Comparison of ENCODE assay signal across 8 mouse cellular contexts in genomic region chr3:84155146-84155545, GRCm38 (mm10). TPM values are rescaled to one million over a fixed set of nuclear protein-coding genes. Genes with fewer than 3 reads are reported as not detected.
DNase-seq lines count a peak whose midpoint lies in the region; ATAC-seq and TF ChIP-seq lines count a peak whose summit lies in the region.

No protein-coding gene starts in this region.

- H3K9ac ChIP-seq in CH12.LX (ENCODE audit: insufficient read depth, low read depth): peak overlapping the region; percentile 86
- peak overlapping the region; percentile 66 for H3K9ac ChIP-seq in forebrain, embryonic 12.5 days
- H3K9ac ChIP-seq in liver, embryonic 14.5 days (replicated peaks): peak overlapping the region; percentile 84

- peak overlapping the region; percentile 92 for H3K27ac ChIP-seq in heart, embryonic 10.5 days
- peak overlapping the region; percentile 62 for H3K27ac ChIP-seq in CH12.LX (ENCODE audit: insufficient read depth, low read depth)
- H3K27ac ChIP-seq in forebrain, embryonic 12.5 days: no peak overlapping the region
- peak overlapping the region; percentile 79 for H3K27ac ChIP-seq in liver, embryonic 14.5 days

- peaks cover 3% of the 10 kb centered on the region for H3K79me2 ChIP-seq in CH12.LX (replicated peaks; ENCODE audit: control insufficient read depth, extremely low read depth, insufficient read depth, poor library complexity, severe bottlenecking)

- no peak for TF ChIP-seq EP300 in CH12.LX (IDR thresholded peaks at IDR 0.05; ENCODE audit: low read length)
- no peak for TF ChIP-seq EP300 in liver, embryonic 14.5 days (IDR thresholded peaks at IDR 0.05; ENCODE audit: low read depth)

- ATAC-seq in forebrain, embryonic 12.5 days (ENCODE audit: low FRiP score): peak; percentile 25
- peak; percentile 78 for ATAC-seq in liver, embryonic 14.5 days (ENCODE audit: insufficient read depth)

- H3K36me3 ChIP-seq in heart, embryonic 10.5 days: no peaks in the 10 kb centered on the region
- H3K36me3 ChIP-seq in CH12.LX (replicated peaks in 1 of 2; ENCODE audit: control insufficient read depth in 1 of 2, insufficient read depth in 1 of 2, low read length in 1 of 2): peaks cover 0 to 12% of the 10 kb centered on the region in 2 experiments
- H3K36me3 ChIP-seq in forebrain, embryonic 12.5 days (replicated peaks): peaks cover 13% of the 10 kb centered on the region
- no peaks in the 10 kb centered on the region for H3K36me3 ChIP-seq in liver, embryonic 14.5 days (replicated peaks; ENCODE audit: control insufficient read depth, insufficient read depth, low read depth)

- DNase-seq in heart, embryonic 10.5 days (ENCODE audit: low spot score): no peak
- no peak for DNase-seq in heart, postnatal 10 days
- DNase-seq in CH12.LX (ENCODE audit: extremely low read depth): peak; percentile 72
- DNase-seq in liver, embryonic 14.5 days (ENCODE audit: low read depth in 3 of 3, low spot score in 3 of 3): peak; percentile 54 to 60 (median 56)
- no peak for DNase-seq in adrenal gland, postnatal 10 days
- no peak for DNase-seq in gastrocnemius, postnatal 36 days
- no peak for DNase-seq in gastrocnemius, adult 8-10 months (ENCODE audit: low spot score in 2 of 2)

- no peak for TF ChIP-seq CTCF in CH12.LX (conservative IDR thresholded peaks at IDR 0.05 in 1 of 2, IDR thresholded peaks at IDR 0.05 in 1 of 2; ENCODE audit: low read depth in 2 of 2, low read length in 2 of 2)
- TF ChIP-seq CTCF in liver, embryonic 14.5 days (IDR thresholded peaks at IDR 0.05; ENCODE audit: low read depth): no peak

- H3K9me3 ChIP-seq in heart, embryonic 10.5 days: no peaks in the 10 kb centered on the region
- peaks cover 5% of the 10 kb centered on the region for H3K9me3 ChIP-seq in CH12.LX (replicated peaks; ENCODE audit: low read length)
- H3K9me3 ChIP-seq in forebrain, embryonic 12.5 days: no peaks in the 10 kb centered on the region
- no peaks in the 10 kb centered on the region for H3K9me3 ChIP-seq in liver, embryonic 14.5 days (ENCODE audit: control insufficient read depth, low read length)

- WGBS in heart, embryonic 10.5 days: under 1% methylated on average over 25 of the region's 27 CpGs
- WGBS in forebrain, embryonic 12.5 days: 0% methylated on average over 27 of the region's 27 CpGs
- WGBS in liver, embryonic 14.5 days (ENCODE audit: insufficient replicate concordance): under 1% methylated on average over 27 of the region's 27 CpGs

- TF ChIP-seq RAD21 in CH12.LX (IDR thresholded peaks at IDR 0.05; ENCODE audit: low read depth, low read length): no peak

- no peaks in the 10 kb centered on the region for H3K27me3 ChIP-seq in heart, embryonic 10.5 days (ENCODE audit: insufficient read depth, poor library complexity, severe bottlenecking)
- H3K27me3 ChIP-seq in CH12.LX (replicated peaks): no peaks in the 10 kb centered on the region
- H3K27me3 ChIP-seq in forebrain, embryonic 12.5 days: no peaks in the 10 kb centered on the region
- no peaks in the 10 kb centered on the region for H3K27me3 ChIP-seq in liver, embryonic 14.5 days (ENCODE audit: control insufficient read depth, insufficient read depth, low read length)

- intact Hi-C loops in heart, postnatal 10 days (cut with DNase I): loop anchor here (1.0 to 5.0 kb wide), 2 partner anchors 118 to 208 kb away; no protein-coding TSS in a partner anchor
- intact Hi-C loops in gastrocnemius, postnatal 36 days (cut with DNase I): loop anchor here (5.0 kb wide), 1 partner anchor 208 kb away; no protein-coding TSS in a partner anchor

- peak overlapping the region; percentile 74 for H3K4me2 ChIP-seq in CH12.LX (ENCODE audit: insufficient read depth, low read depth, poor library complexity, severe bottlenecking)
- H3K4me2 ChIP-seq in forebrain, embryonic 12.5 days: peak overlapping the region; percentile 94
- peak overlapping the region; percentile 98 for H3K4me2 ChIP-seq in liver, embryonic 14.5 days (ENCODE audit: low read depth)

- H3K4me3 ChIP-seq in heart, embryonic 10.5 days: peak overlapping the region; percentile 75
- peak overlapping the region; percentile 48 to 74 (median 73) for H3K4me3 ChIP-seq in CH12.LX (replicated peaks in 1 of 3; ENCODE audit: low read depth in 2 of 3, low read length in 2 of 3, poor library complexity in 1 of 3)
- H3K4me3 ChIP-seq in forebrain, embryonic 12.5 days (replicated peaks): peak overlapping the region; percentile 52
- H3K4me3 ChIP-seq in liver, embryonic 14.5 days (ENCODE audit: insufficient read depth in 1 of 2, low read depth in 2 of 2, low read length in 2 of 2): peak overlapping the region; percentile 55 to 75

- peaks cover 12% of the 10 kb centered on the region for H3K4me1 ChIP-seq in heart, embryonic 10.5 days
- peaks cover 4 to 43% of the 10 kb centered on the region in 2 experiments; a peak in 3 of 4 replicates for H3K4me1 ChIP-seq in CH12.LX (ENCODE audit: control insufficient read depth in 1 of 2, insufficient read depth in 2 of 2)
- peaks cover 12% of the 10 kb centered on the region; the same call in 1 of the 2 replicates for H3K4me1 ChIP-seq in forebrain, embryonic 12.5 days
- H3K4me1 ChIP-seq in liver, embryonic 14.5 days (replicated peaks; ENCODE audit: control insufficient read depth in 2 of 2, insufficient read depth in 2 of 2, low read length in 1 of 2): peaks cover 6 to 9% of the 10 kb centered on the region in 2 experiments

- in situ Hi-C loops in CH12.LX (cut with MboI; ENCODE audit: low pct_ligation_motif_present, low pct_unique_long_range_greater_than_20kb, low sequenced_read_pairs): loop anchor here (25.0 kb wide), 1 partner anchor 382 kb away; no protein-coding TSS in a partner anchor

- no peak for TF ChIP-seq POLR2A in CH12.LX (IDR thresholded peaks at IDR 0.05; ENCODE audit: low read depth, low read length)

- dilution Hi-C loops in CH12.LX (cut with MboI; ENCODE audit: extremely low pct_ligation_motif_present, extremely low pct_unique_long_range_greater_than_20kb, low sequenced_read_pairs): no loop called here

TF ChIP-seq in CH12.LX, 34 proteins besides CTCF, POLR2A, EP300 and RAD21:
- no peak for TF ChIP-seq POLR2AphosphoS2 (IDR thresholded peaks at IDR 0.05; ENCODE audit: low read depth, low read length)
- TF ChIP-seq NELFE (IDR thresholded peaks at IDR 0.05; ENCODE audit: low read depth, low read length): no peak
- TF ChIP-seq JUN (IDR thresholded peaks at IDR 0.05; ENCODE audit: insufficient read depth, low read depth, low read length): no peak
- TF ChIP-seq CHD2 (IDR thresholded peaks at IDR 0.05; ENCODE audit: low read length): peak; percentile 69; the same call in 1 of the 2 replicates
- no peak for TF ChIP-seq TCF12 (IDR thresholded peaks at IDR 0.05; ENCODE audit: low read depth, low read length)
- TF ChIP-seq MAZ (IDR thresholded peaks at IDR 0.05; ENCODE audit: low read depth, low read length): no peak
- peak; percentile 79 for TF ChIP-seq NRF1 (IDR thresholded peaks at IDR 0.05; ENCODE audit: low read depth, low read length)
- TF ChIP-seq UBTF (IDR thresholded peaks at IDR 0.05; ENCODE audit: low read depth, low read length): no peak
- no peak for TF ChIP-seq ELF1 (IDR thresholded peaks at IDR 0.05; ENCODE audit: low read depth, low read length)

RNA-seq across cellular contexts. Expression of gene Mnd1, which starts 0.4 kb away (rescaled TPM):
- 10.0 and 14.0 TPM in 2 replicates for polyA plus RNA-seq in heart, embryonic 10.5 days (2016; fragmentation: Nextera tagmentation; extraction: Ambion mirVana)
- total RNA-seq in heart, postnatal 10 days (2021): 1 to 10 TPM; 6.5 to 7.5 TPM
- total RNA-seq in CH12.LX (2012; rRNA removed): 13.4 and 14.2 TPM in 2 replicates
- 23.1 and 24.4 TPM in 2 replicates for total RNA-seq in CH12.LX (2014; rRNA removed)
- 19.0 and 24.0 TPM in 2 replicates for polyA plus RNA-seq in CH12.LX (2012; ENCODE audit: insufficient read length, low read depth)
- 8.5 and 10.5 TPM in 2 replicates for polyA plus RNA-seq in forebrain, embryonic 12.5 days (2016; fragmentation: Nextera tagmentation; extraction: Ambion mirVana)
- polyA plus RNA-seq in liver, embryonic 14.5 days (2012; rRNA removed): 2.1 and 6.2 TPM in 2 replicates
- polyA plus RNA-seq in liver, embryonic 14.5 days (2014; fragmentation: Nextera tagmentation; extraction: Ambion mirVana): 6.2 and 8.5 TPM in 2 replicates
- total RNA-seq in adrenal gland, postnatal 10 days (2021): 10 to 100 TPM; 25.2 to 26.5 TPM
- 1 to 10 TPM; 1.6 to 2.3 TPM for total RNA-seq in gastrocnemius, postnatal 36 days (2021)
- total RNA-seq in gastrocnemius, adult 8-10 months (2022): 1 to 10 TPM in 3 of 4 experiments, under 1 TPM in 1; 0.77 to 1.9 (median 1.3) TPM

RNA-seq across cellular contexts. Expression of gene Gm6525, which starts 18.8 kb away (rescaled TPM):
- 0.14 and 0.25 TPM in 2 replicates for polyA plus RNA-seq in heart, embryonic 10.5 days (2016; fragmentation: Nextera tagmentation; extraction: Ambion mirVana)
- under 1 TPM in 1 of 2 experiments, not detected in 1; 0.25 TPM for total RNA-seq in heart, postnatal 10 days (2021)
- total RNA-seq in CH12.LX (2012; rRNA removed) (0.17 and 0.21 TPM in 2 replicates), CH12.LX (2014; rRNA removed) (0.31 and 0.41 TPM in 2 replicates)
- 0.34 and 0.71 TPM in 2 replicates for polyA plus RNA-seq in CH12.LX (2012; ENCODE audit: insufficient read length, low read depth)
- polyA plus RNA-seq in forebrain, embryonic 12.5 days (2016; fragmentation: Nextera tagmentation; extraction: Ambion mirVana): 1.5 and 2.5 TPM in 2 replicates
- 0.17 TPM in 1 of 2 replicates, not detected in the other for polyA plus RNA-seq in liver, embryonic 14.5 days (2012; rRNA removed)
- polyA plus RNA-seq in liver, embryonic 14.5 days (2014; fragmentation: Nextera tagmentation; extraction: Ambion mirVana): 0.37 TPM in 1 of 2 replicates, not detected in the other
- total RNA-seq in adrenal gland, postnatal 10 days (2021): under 1 TPM; 0.67 to 0.69 TPM
- not detected for total RNA-seq in gastrocnemius, postnatal 36 days (2021)
- not detected for total RNA-seq in gastrocnemius, adult 8-10 months (2022)

Comparison
In these comparisons a context has a peak if more than half of its experiments do, and no peak if none do; other contexts are left out.
1. DNase-seq: peak in CH12.LX (single experiment) and liver, embryonic 14.5 days (3 of 3); none in heart, embryonic 10.5 days (single experiment), heart, postnatal 10 days (0 of 2), adrenal gland, postnatal 10 days (single experiment), gastrocnemius, postnatal 36 days (0 of 2) and gastrocnemius, adult 8-10 months (0 of 2).
2. Peak in every context shown above with its lines, with median percentiles within 50 percentile points of each other: H3K4me3 ChIP-seq, H3K4me2 ChIP-seq and H3K9ac ChIP-seq.